Mouse (Mus musculus): ENCODE data around the gene Gm6899.

Gm6899 gene

GRCm38 (mm10) chr11:26642141-26642540, 49.1 kb downstream of the Gm6899 start:
- no peak for DNase-seq (ENCODE audit: low spot score in 2 of 2)

All from urinary bladder, adult 18-20 months (tissue).